11 mouse cellular contexts compared by ENCODE assay signal in the genomic region with DNA sequence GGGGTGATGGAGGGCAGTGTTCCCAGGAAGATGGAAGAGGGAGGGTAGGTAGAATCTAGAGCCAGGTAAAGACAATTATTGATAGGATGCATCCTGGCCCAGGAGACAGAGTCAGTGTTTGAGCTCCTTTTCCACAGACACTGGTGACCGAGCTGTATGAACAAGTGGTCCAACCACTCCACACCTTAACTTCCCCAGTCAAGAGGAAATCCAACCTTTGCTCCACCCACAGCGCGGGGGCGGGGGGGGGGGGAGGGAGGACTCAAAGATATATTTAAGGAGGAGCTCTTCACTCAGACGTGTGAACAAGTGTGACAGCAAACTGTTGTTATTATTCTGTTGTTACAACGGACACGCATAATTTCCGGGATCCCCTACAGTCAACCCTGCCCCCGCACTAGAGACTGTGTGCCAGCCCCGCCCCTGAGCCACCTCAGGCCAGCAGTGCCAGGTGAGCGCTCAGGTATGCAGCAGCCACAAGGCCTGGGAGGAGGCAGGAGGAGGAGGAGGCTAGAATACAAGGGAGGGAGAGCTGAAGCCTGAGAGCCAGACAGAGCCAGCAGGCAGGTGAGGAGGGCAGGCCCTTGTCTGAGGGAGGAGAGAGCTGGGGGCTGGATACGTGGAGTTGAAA. TPM values are rescaled to one million over a fixed set of nuclear protein-coding genes. Genes with fewer than 3 reads are reported as not detected.
DNase-seq lines count a peak whose midpoint lies in the region; ATAC-seq and TF ChIP-seq lines count a peak whose summit lies in the region.
"Had no signal": no experiment of that assay in that cellular context is flagged by ENCODE, and none has a peak within 500 bp of the region (broad histone marks: within the 10 kb centered on the region; RNA-seq: fewer than 3 reads in every experiment).

No protein-coding gene starts in this region.

- H3K9ac ChIP-seq in hindbrain, embryonic 14.5 days = no peak overlapping the region
- peak overlapping the region; percentile 52 for H3K9ac ChIP-seq in lung, embryonic 16.5 days (ENCODE audit: low read length)
- H3K9ac ChIP-seq in stomach, postnatal 0 days (ENCODE audit: low read length) = peak overlapping the region; percentile 54
- H3K9ac ChIP-seq in forebrain, embryonic 14.5 days (ENCODE audit: low read length) = no peak overlapping the region

- peaks cover 10% of the 10 kb centered on the region for H3K27me3 ChIP-seq in hindbrain, embryonic 10.5 days (ENCODE audit: insufficient read depth, poor library complexity, severe bottlenecking)
- no peaks in the 10 kb centered on the region for H3K27me3 ChIP-seq in hindbrain, embryonic 14.5 days (ENCODE audit: control insufficient read depth, insufficient read depth, low read length)
- no peaks in the 10 kb centered on the region for H3K27me3 ChIP-seq in lung, embryonic 16.5 days (ENCODE audit: control insufficient read depth, insufficient read depth, low read depth, low read length)
- no peaks in the 10 kb centered on the region for H3K27me3 ChIP-seq in stomach, postnatal 0 days (ENCODE audit: control insufficient read depth, insufficient read depth, low read length)
- no peaks in the 10 kb centered on the region for H3K27me3 ChIP-seq in forebrain, embryonic 14.5 days (replicated peaks; ENCODE audit: control insufficient read depth, insufficient read depth, low read length)

- no peaks in the 10 kb centered on the region for H3K9me3 ChIP-seq in hindbrain, embryonic 10.5 days
- H3K9me3 ChIP-seq in hindbrain, embryonic 14.5 days (ENCODE audit: control insufficient read depth, low read length) = no peaks in the 10 kb centered on the region
- H3K9me3 ChIP-seq in lung, embryonic 16.5 days (ENCODE audit: control insufficient read depth, low read length) = no peaks in the 10 kb centered on the region
- no peaks in the 10 kb centered on the region for H3K9me3 ChIP-seq in stomach, postnatal 0 days (ENCODE audit: control insufficient read depth, low read length)
- H3K9me3 ChIP-seq in forebrain, embryonic 14.5 days (replicated peaks; ENCODE audit: control insufficient read depth, low read length) = no peaks in the 10 kb centered on the region
- H3K9me3 ChIP-seq: midbrain, embryonic 10.5 days had no signal

- no peak for ATAC-seq in hindbrain, embryonic 14.5 days (ENCODE audit: low FRiP score)
- peak; percentile 90 for ATAC-seq in lung, embryonic 16.5 days (ENCODE audit: low read depth)
- peak; percentile 96 for ATAC-seq in stomach, postnatal 0 days (ENCODE audit: low FRiP score, low TSS enrichment)
- no peak for ATAC-seq in forebrain, embryonic 14.5 days

- WGBS in hindbrain, embryonic 10.5 days = 15% methylated on average over 12 of the region's 12 CpGs
- 19% methylated on average over 12 of the region's 12 CpGs for WGBS in hindbrain, embryonic 14.5 days
- 2% methylated on average over 12 of the region's 12 CpGs for WGBS in lung, embryonic 16.5 days
- 9% methylated on average over 12 of the region's 12 CpGs for WGBS in stomach, postnatal 0 days
- 15% methylated on average over 9 of the region's 12 CpGs for WGBS in forebrain, embryonic 14.5 days

- H3K4me2 ChIP-seq in hindbrain, embryonic 14.5 days (replicated peaks) = no peak overlapping the region
- H3K4me2 ChIP-seq in lung, embryonic 16.5 days (ENCODE audit: low read depth, low read length) = peak overlapping the region; percentile 53
- H3K4me2 ChIP-seq in stomach, postnatal 0 days (replicated peaks; ENCODE audit: low read depth) = peak overlapping the region; percentile 50
- no peak overlapping the region for H3K4me2 ChIP-seq in forebrain, embryonic 14.5 days (ENCODE audit: low read length)

- no peak for TF ChIP-seq EP300 in stomach, postnatal 0 days (optimal IDR thresholded peaks at IDR 0.05)

- 0 out of 2 replicates have a peak overlapping the region, but pooled peaks have one; percentile 29 for H3K27ac ChIP-seq in hindbrain, embryonic 10.5 days
- no peak overlapping the region for H3K27ac ChIP-seq in hindbrain, embryonic 14.5 days
- H3K27ac ChIP-seq in lung, embryonic 16.5 days (ENCODE audit: low read length) = peak overlapping the region; percentile 89
- H3K27ac ChIP-seq in stomach, postnatal 0 days (replicated peaks) = peak overlapping the region; percentile 74
- no peak overlapping the region for H3K27ac ChIP-seq in forebrain, embryonic 14.5 days (ENCODE audit: low read depth, low read length)
- H3K27ac ChIP-seq: layer of hippocampus, adult 2 months; midbrain, embryonic 10.5 days had no signal

- DNase-seq in hindbrain, embryonic 10.5 days (ENCODE audit: low spot score) = no peak
- DNase-seq in hindbrain, embryonic 14.5 days (ENCODE audit: low spot score) = no peak
- DNase-seq in kidney, adult 11 months = peak; percentile 83
- DNase-seq in stomach, postnatal 0 days (ENCODE audit: low spot score) = peak; percentile 88
- DNase-seq in thymus, postnatal 4 days = no peak
- DNase-seq in forebrain, embryonic 14.5 days (ENCODE audit: low spot score) = no peak
- no peak for DNase-seq in spleen, postnatal 36 days (ENCODE audit: low spot score in 2 of 2)
- DNase-seq: adrenal gland, postnatal 36 days had no signal

- 0 out of 2 replicates have a peak, but pooled peaks cover 4% of the 10 kb centered on the region for H3K4me1 ChIP-seq in hindbrain, embryonic 10.5 days (replicated peaks)
- H3K4me1 ChIP-seq in hindbrain, embryonic 14.5 days (replicated peaks; ENCODE audit: control insufficient read depth, insufficient read depth, low read length) = no peaks in the 10 kb centered on the region
- H3K4me1 ChIP-seq in lung, embryonic 16.5 days (replicated peaks; ENCODE audit: control insufficient read depth, insufficient read depth, low read length) = peaks cover 6% of the 10 kb centered on the region
- no peaks in the 10 kb centered on the region for H3K4me1 ChIP-seq in stomach, postnatal 0 days (replicated peaks; ENCODE audit: control insufficient read depth, insufficient read depth)
- no peaks in the 10 kb centered on the region for H3K4me1 ChIP-seq in forebrain, embryonic 14.5 days (ENCODE audit: control insufficient read depth, insufficient read depth, low read length)

- no peaks in the 10 kb centered on the region for H3K36me3 ChIP-seq in hindbrain, embryonic 10.5 days
- no peaks in the 10 kb centered on the region for H3K36me3 ChIP-seq in hindbrain, embryonic 14.5 days (replicated peaks; ENCODE audit: control insufficient read depth, insufficient read depth)
- no peaks in the 10 kb centered on the region for H3K36me3 ChIP-seq in lung, embryonic 16.5 days (ENCODE audit: control insufficient read depth, insufficient read depth, low read length)
- H3K36me3 ChIP-seq in stomach, postnatal 0 days (ENCODE audit: control insufficient read depth, insufficient read depth, low read length) = no peaks in the 10 kb centered on the region; the same call in 1 of the 2 replicates
- H3K36me3 ChIP-seq in forebrain, embryonic 14.5 days (ENCODE audit: control insufficient read depth, insufficient read depth, low read length) = no peaks in the 10 kb centered on the region
- H3K36me3 ChIP-seq: midbrain, embryonic 10.5 days had no signal

- H3K4me3 ChIP-seq in hindbrain, embryonic 10.5 days = no peak overlapping the region
- no peak overlapping the region for H3K4me3 ChIP-seq in hindbrain, embryonic 14.5 days (replicated peaks; ENCODE audit: low read length)
- H3K4me3 ChIP-seq in lung, embryonic 16.5 days (ENCODE audit: low read length) = peak overlapping the region; percentile 27
- H3K4me3 ChIP-seq in stomach, postnatal 0 days (ENCODE audit: low read depth, low read length) = no peak overlapping the region
- no peak overlapping the region for H3K4me3 ChIP-seq in forebrain, embryonic 14.5 days (ENCODE audit: low read depth, low read length)
- H3K4me3 ChIP-seq: layer of hippocampus, adult 2 months; midbrain, embryonic 10.5 days had no signal

- TF ChIP-seq CTCF in stomach, postnatal 0 days (IDR thresholded peaks at IDR 0.05; ENCODE audit: low read depth) = no peak

RNA-seq across cellular contexts. Expression of a gene that starts 3.8 kb away (rescaled TPM):
- polyA plus RNA-seq in hindbrain, embryonic 10.5 days (2016; fragmentation: Nextera tagmentation; extraction: Ambion mirVana) = 2.8 and 5.4 TPM in 2 replicates
- 6.6 and 7.3 TPM in 2 replicates for polyA plus RNA-seq in hindbrain, embryonic 14.5 days (2014; fragmentation: Nextera tagmentation; extraction: Ambion mirVana)
- polyA plus RNA-seq in lung, embryonic 16.5 days (2015; fragmentation: Nextera tagmentation; extraction: Ambion mirVana) = 21.3 and 23.6 TPM in 2 replicates
- polyA plus RNA-seq in stomach, postnatal 0 days (2015; fragmentation: Nextera tagmentation; extraction: Ambion mirVana) = 25.2 and 33.3 TPM in 2 replicates
- polyA plus RNA-seq in forebrain, embryonic 14.5 days (2014; fragmentation: Nextera tagmentation; extraction: Ambion mirVana) = 2.9 and 5.6 TPM in 2 replicates

RNA-seq across cellular contexts. Expression of a gene that starts 18.9 kb away (rescaled TPM):
- polyA plus RNA-seq in hindbrain, embryonic 10.5 days (2016; fragmentation: Nextera tagmentation; extraction: Ambion mirVana) = 30.6 and 34.1 TPM in 2 replicates
- 41.6 and 45.5 TPM in 2 replicates for polyA plus RNA-seq in hindbrain, embryonic 14.5 days (2014; fragmentation: Nextera tagmentation; extraction: Ambion mirVana)
- polyA plus RNA-seq in lung, embryonic 16.5 days (2015; fragmentation: Nextera tagmentation; extraction: Ambion mirVana) = 19.5 and 22.4 TPM in 2 replicates
- polyA plus RNA-seq in stomach, postnatal 0 days (2015; fragmentation: Nextera tagmentation; extraction: Ambion mirVana) = 29.0 and 30.0 TPM in 2 replicates
- 30.1 and 37.9 TPM in 2 replicates for polyA plus RNA-seq in forebrain, embryonic 14.5 days (2014; fragmentation: Nextera tagmentation; extraction: Ambion mirVana)

RNA-seq across cellular contexts. Expression of a gene that starts 37.2 kb away (rescaled TPM):
- polyA plus RNA-seq in hindbrain, embryonic 10.5 days (2016; fragmentation: Nextera tagmentation; extraction: Ambion mirVana) = 40.8 and 45.8 TPM in 2 replicates
- 50.1 and 54.7 TPM in 2 replicates for polyA plus RNA-seq in hindbrain, embryonic 14.5 days (2014; fragmentation: Nextera tagmentation; extraction: Ambion mirVana)
- polyA plus RNA-seq in lung, embryonic 16.5 days (2015; fragmentation: Nextera tagmentation; extraction: Ambion mirVana) = 20.1 and 21.0 TPM in 2 replicates
- 39.5 and 44.4 TPM in 2 replicates for polyA plus RNA-seq in stomach, postnatal 0 days (2015; fragmentation: Nextera tagmentation; extraction: Ambion mirVana)
- polyA plus RNA-seq in forebrain, embryonic 14.5 days (2014; fragmentation: Nextera tagmentation; extraction: Ambion mirVana) = 29.4 and 32.1 TPM in 2 replicates

RNA-seq across cellular contexts. Expression of a gene that starts 51.9 kb away (rescaled TPM):
- 5.7 and 6.2 TPM in 2 replicates for polyA plus RNA-seq in hindbrain, embryonic 10.5 days (2016; fragmentation: Nextera tagmentation; extraction: Ambion mirVana)
- polyA plus RNA-seq in hindbrain, embryonic 14.5 days (2014; fragmentation: Nextera tagmentation; extraction: Ambion mirVana) = 1.8 and 3.9 TPM in 2 replicates
- polyA plus RNA-seq in lung, embryonic 16.5 days (2015; fragmentation: Nextera tagmentation; extraction: Ambion mirVana) = 28.6 and 34.6 TPM in 2 replicates
- 15.5 and 16.5 TPM in 2 replicates for polyA plus RNA-seq in stomach, postnatal 0 days (2015; fragmentation: Nextera tagmentation; extraction: Ambion mirVana)
- 1.4 and 2.3 TPM in 2 replicates for polyA plus RNA-seq in forebrain, embryonic 14.5 days (2014; fragmentation: Nextera tagmentation; extraction: Ambion mirVana)

RNA-seq across cellular contexts. Expression of a gene that starts 59.7 kb away (rescaled TPM):
- polyA plus RNA-seq in hindbrain, embryonic 10.5 days (2016; fragmentation: Nextera tagmentation; extraction: Ambion mirVana) = 2.5 and 3.5 TPM in 2 replicates
- polyA plus RNA-seq in hindbrain, embryonic 14.5 days (2014; fragmentation: Nextera tagmentation; extraction: Ambion mirVana) = 0.36 and 0.46 TPM in 2 replicates
- 77.2 and 102 TPM in 2 replicates for polyA plus RNA-seq in lung, embryonic 16.5 days (2015; fragmentation: Nextera tagmentation; extraction: Ambion mirVana)
- polyA plus RNA-seq in stomach, postnatal 0 days (2015; fragmentation: Nextera tagmentation; extraction: Ambion mirVana) = 24.4 and 30.4 TPM in 2 replicates
- 0.81 and 1.7 TPM in 2 replicates for polyA plus RNA-seq in forebrain, embryonic 14.5 days (2014; fragmentation: Nextera tagmentation; extraction: Ambion mirVana)

Comparison
In these comparisons a context has a peak if more than half of its experiments do, and no peak if none do; other contexts are left out.
1. H3K27ac ChIP-seq: peak in hindbrain, embryonic 10.5 days (single experiment), lung, embryonic 16.5 days (single experiment) and stomach, postnatal 0 days (single experiment); none in hindbrain, embryonic 14.5 days (single experiment) and forebrain, embryonic 14.5 days (single experiment).
2. DNase-seq: peak in kidney, adult 11 months (single experiment) and stomach, postnatal 0 days (single experiment); none in hindbrain, embryonic 10.5 days (single experiment), hindbrain, embryonic 14.5 days (single experiment), thymus, postnatal 4 days (single experiment), forebrain, embryonic 14.5 days (single experiment) and spleen, postnatal 36 days (0 of 2).
3. ATAC-seq: peak in lung, embryonic 16.5 days (single experiment) and stomach, postnatal 0 days (single experiment); none in hindbrain, embryonic 14.5 days (single experiment) and forebrain, embryonic 14.5 days (single experiment).
4. H3K4me2 ChIP-seq: peak in lung, embryonic 16.5 days (single experiment) and stomach, postnatal 0 days (single experiment); none in hindbrain, embryonic 14.5 days (single experiment) and forebrain, embryonic 14.5 days (single experiment).
5. H3K9ac ChIP-seq: peak in lung, embryonic 16.5 days (single experiment) and stomach, postnatal 0 days (single experiment); none in hindbrain, embryonic 14.5 days (single experiment) and forebrain, embryonic 14.5 days (single experiment).